Mouse (Mus musculus): Measurements from ENCODE around the gene Creld2.

DNA sequence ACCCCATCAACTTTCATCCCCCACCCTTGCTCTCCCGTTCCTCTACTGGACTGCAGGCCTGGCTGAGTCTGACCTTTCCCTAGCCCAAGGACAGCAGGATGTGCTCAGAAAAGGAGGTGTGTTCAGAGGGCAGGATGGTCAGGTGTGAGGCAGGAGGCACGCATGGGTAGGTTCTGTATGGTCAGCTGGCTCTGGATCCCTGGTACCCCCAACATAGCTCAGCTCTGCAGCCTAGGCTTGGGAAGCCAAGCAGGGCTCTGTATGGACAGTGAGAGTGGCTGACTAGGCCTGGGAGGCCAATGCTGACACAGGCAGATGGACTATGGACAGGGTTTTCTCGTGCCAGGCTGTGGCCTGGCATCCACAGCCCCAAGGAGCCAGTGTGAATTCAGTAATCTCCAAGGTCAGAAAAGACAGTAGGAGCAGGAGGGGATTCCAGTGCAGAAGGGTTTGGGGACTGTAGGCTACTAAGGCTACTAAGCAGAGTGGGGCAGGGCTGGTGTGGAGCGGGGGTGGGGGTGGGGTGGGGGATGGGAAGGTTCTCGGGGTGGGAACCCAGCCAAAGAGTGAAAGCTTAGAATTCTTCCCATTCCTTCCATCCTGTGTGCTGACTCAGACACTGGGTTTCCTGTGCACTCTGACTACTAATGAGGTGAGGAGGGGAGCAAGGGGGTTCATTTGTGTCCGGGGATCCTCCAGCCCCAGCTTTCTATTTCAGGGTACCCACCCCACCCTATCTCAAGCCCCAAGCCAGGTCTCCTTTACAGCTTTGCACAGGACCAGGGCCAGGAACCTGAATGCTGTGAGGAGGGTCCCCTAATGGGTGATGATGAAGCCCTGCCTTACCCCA lies 34.9 kb downstream of the Creld2 start:
- TF ChIP-seq CTCF (IDR thresholded peaks at IDR 0.05; ENCODE audit: control insufficient read depth, insufficient read depth, low read length) (0 out of 2 replicates have a peak, but pooled peaks have one; percentile 7), POLR2A (IDR thresholded peaks at IDR 0.05; ENCODE audit: borderline replicate concordance, control insufficient read depth, low read depth, low read length) (no peak)

All from bone marrow, adult 2 months (tissue).